In the genomic region with DNA sequence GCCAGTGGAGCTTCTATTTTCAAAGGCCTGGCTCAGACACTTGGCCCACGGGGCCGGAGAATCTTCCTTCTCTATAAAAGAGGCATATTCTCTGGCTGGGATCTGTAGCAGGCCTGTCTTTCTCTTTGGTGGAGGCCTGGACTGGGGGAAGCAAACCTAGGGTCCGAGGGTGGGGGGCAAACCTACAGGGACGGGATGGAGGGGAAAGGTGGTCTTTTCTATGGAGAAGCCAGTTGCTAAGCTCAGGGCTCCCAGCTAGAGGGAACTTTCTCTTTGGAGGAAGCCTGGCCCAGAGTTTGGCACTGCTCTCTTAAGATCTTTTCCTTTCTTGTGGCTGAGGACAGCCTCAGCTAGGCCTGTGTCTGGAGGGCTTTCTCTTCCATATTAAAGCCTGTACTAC, we compare ENCODE assay signal across 8 mouse cellular contexts. TPM values are rescaled to one million over a fixed set of nuclear protein-coding genes. Genes with fewer than 3 reads are reported as not detected.
DNase-seq lines count a peak whose midpoint lies in the region; ATAC-seq and TF ChIP-seq lines count a peak whose summit lies in the region.

No protein-coding gene starts in this region.

- no peaks in the 10 kb centered on the region for H3K36me3 ChIP-seq in heart, embryonic 11.5 days (ENCODE audit: control insufficient read depth, insufficient read depth, low read length)
- no peaks in the 10 kb centered on the region for H3K36me3 ChIP-seq in ES-E14 (ENCODE audit: control insufficient read depth, insufficient read depth, low read length, poor library complexity, severe bottlenecking)
- no peaks in the 10 kb centered on the region for H3K36me3 ChIP-seq in forebrain, postnatal 0 days (ENCODE audit: insufficient read depth)
- no peaks in the 10 kb centered on the region for H3K36me3 ChIP-seq in liver, embryonic 16.5 days (ENCODE audit: control insufficient read depth, insufficient read depth)

- peak overlapping the region; percentile 16; the same call in 1 of the 2 replicates for H3K4me3 ChIP-seq in heart, embryonic 11.5 days (ENCODE audit: low read depth, low read length)
- peak overlapping the region; percentile 25 to 49; a peak in 3 of 4 replicates for H3K4me3 ChIP-seq in ES-E14 (ENCODE audit: insufficient read depth in 1 of 2, low read depth in 1 of 2, low read length in 2 of 2, poor library complexity in 1 of 2, severe bottlenecking in 1 of 2)
- H3K4me3 ChIP-seq in forebrain, postnatal 0 days (ENCODE audit: low read depth, low read length): peak overlapping the region; percentile 47
- peak overlapping the region; percentile 88 for H3K4me3 ChIP-seq in liver, embryonic 16.5 days (ENCODE audit: low read depth, low read length)

- ATAC-seq in heart, embryonic 11.5 days (replicated peaks; ENCODE audit: insufficient number of reproducible peaks, low FRiP score, low TSS enrichment): no peak
- no peak for ATAC-seq in forebrain, postnatal 0 days
- ATAC-seq in liver, embryonic 16.5 days (ENCODE audit: low read depth): no peak

- H3K4me1 ChIP-seq in heart, embryonic 11.5 days (ENCODE audit: control insufficient read depth, insufficient read depth, low read length): peaks cover 10% of the 10 kb centered on the region
- peaks cover 0 to 2% of the 10 kb centered on the region in 2 experiments; a peak in 1 of 4 replicates for H3K4me1 ChIP-seq in ES-E14 (ENCODE audit: control insufficient read depth in 2 of 2, insufficient read depth in 2 of 2, low read length in 2 of 2, poor library complexity in 1 of 2)
- 0 out of 2 replicates have a peak, but pooled peaks cover 12% of the 10 kb centered on the region for H3K4me1 ChIP-seq in forebrain, postnatal 0 days (ENCODE audit: insufficient read depth)
- H3K4me1 ChIP-seq in liver, embryonic 16.5 days (ENCODE audit: control insufficient read depth, low read depth, low read length): peaks cover 36% of the 10 kb centered on the region

- no peak for TF ChIP-seq CTCF in forebrain, postnatal 0 days (IDR thresholded peaks at IDR 0.05; ENCODE audit: low read depth)

- peak overlapping the region; percentile 58 for H3K4me2 ChIP-seq in heart, embryonic 11.5 days
- peak overlapping the region; percentile 39 for H3K4me2 ChIP-seq in forebrain, postnatal 0 days (ENCODE audit: low read depth)
- peak overlapping the region; percentile 56 for H3K4me2 ChIP-seq in liver, embryonic 16.5 days (ENCODE audit: low read depth, low read length)

- no peak overlapping the region for H3K27ac ChIP-seq in heart, embryonic 11.5 days (ENCODE audit: low read depth, low read length)
- no peak overlapping the region for H3K27ac ChIP-seq in ES-E14 (ENCODE audit: insufficient read depth, low read depth, low read length, poor library complexity, severe bottlenecking)
- H3K27ac ChIP-seq in forebrain, postnatal 0 days (ENCODE audit: low read depth, low read length): peak overlapping the region; percentile 11; the same call in 1 of the 2 replicates
- peak overlapping the region; percentile 51; the same call in 1 of the 2 replicates for H3K27ac ChIP-seq in liver, embryonic 16.5 days (ENCODE audit: low read length)

- peak overlapping the region; percentile 61 for H3K9ac ChIP-seq in heart, embryonic 11.5 days (ENCODE audit: low read depth, low read length)
- peak overlapping the region; percentile 41; the same call in 1 of the 2 replicates for H3K9ac ChIP-seq in ES-E14 (ENCODE audit: insufficient read depth, low read depth, low read length, poor library complexity, severe bottlenecking)
- H3K9ac ChIP-seq in forebrain, postnatal 0 days: no peak overlapping the region
- H3K9ac ChIP-seq in liver, embryonic 16.5 days (ENCODE audit: low read depth, low read length): peak overlapping the region; percentile 54

- DNase-seq in heart, adult 18-20 months: no peak
- no peak for DNase-seq in ES-E14 (ENCODE audit: low read depth, low spot score)
- DNase-seq in forebrain, postnatal 0 days: no peak
- no peak for DNase-seq in thymus, postnatal 25 days
- DNase-seq in gastrocnemius, postnatal 10 days: no peak
- DNase-seq in gastrocnemius, postnatal 4 days (ENCODE audit: low spot score in 2 of 2): no peak

- 50% methylated on average over 4 of the region's 4 CpGs for WGBS in heart, embryonic 11.5 days (ENCODE audit: insufficient replicate concordance)
- 42% methylated on average over 4 of the region's 4 CpGs for WGBS in forebrain, postnatal 0 days
- WGBS in liver, embryonic 16.5 days (ENCODE audit: insufficient replicate concordance): 30% methylated on average over 4 of the region's 4 CpGs

- no peaks in the 10 kb centered on the region for H3K27me3 ChIP-seq in heart, embryonic 11.5 days (ENCODE audit: control insufficient read depth, insufficient read depth, low read length)
- no peaks in the 10 kb centered on the region for H3K27me3 ChIP-seq in forebrain, postnatal 0 days (ENCODE audit: insufficient read depth, low read length)
- H3K27me3 ChIP-seq in liver, embryonic 16.5 days (ENCODE audit: control insufficient read depth, insufficient read depth, low read depth, low read length): no peaks in the 10 kb centered on the region

- in situ Hi-C loops in ES-E14 (cut with MboI; ENCODE audit: low sequenced_read_pairs in 2 of 2, unreplicated experiment in 2 of 2): no loop called here

- no peaks in the 10 kb centered on the region for H3K9me3 ChIP-seq in heart, embryonic 11.5 days (replicated peaks; ENCODE audit: control insufficient read depth, low read length)
- H3K9me3 ChIP-seq in ES-E14 (ENCODE audit: control insufficient read depth, insufficient read depth, low read depth, low read length): no peaks in the 10 kb centered on the region
- H3K9me3 ChIP-seq in forebrain, postnatal 0 days (ENCODE audit: low read length): no peaks in the 10 kb centered on the region
- H3K9me3 ChIP-seq in liver, embryonic 16.5 days (replicated peaks; ENCODE audit: control insufficient read depth, low read length): no peaks in the 10 kb centered on the region

TF ChIP-seq in ES-E14, 5 proteins besides CTCF, POLR2A, EP300 and RAD21:
- TF ChIP-seq ZNF384 (IDR thresholded peaks at IDR 0.05; ENCODE audit: low read depth, low read length) (no peak), ZC3H11A (IDR thresholded peaks at IDR 0.05; ENCODE audit: borderline replicate concordance, low read depth, low read length) (no peak), MAFK (IDR thresholded peaks at IDR 0.05; ENCODE audit: insufficient read depth, low read depth, low read length) (no peak), HCFC1 (IDR thresholded peaks at IDR 0.05; ENCODE audit: borderline replicate concordance, insufficient read depth, low read length) (no peak), CHD2 (IDR thresholded peaks at IDR 0.05; ENCODE audit: low read depth, low read length) (no peak)

RNA-seq across cellular contexts. Expression of gene Aplf, which starts 0.7 kb away (rescaled TPM):
- polyA plus RNA-seq in heart, embryonic 11.5 days (2014; fragmentation: Nextera tagmentation; extraction: Ambion mirVana): 9.3 and 10.1 TPM in 2 replicates
- 1 to 10 TPM; 2.2 to 3.0 TPM for total RNA-seq in heart, adult 18-20 months (2021)
- 9.1 and 10.4 TPM in 2 replicates for total RNA-seq in ES-E14 (2012; rRNA removed)
- total RNA-seq in forebrain, postnatal 0 days (2014; rRNA removed): 8.1 and 9.1 TPM in 2 replicates
- 8.8 and 12.0 TPM in 2 replicates for polyA plus RNA-seq in forebrain, postnatal 0 days (2015; fragmentation: Nextera tagmentation; extraction: Ambion mirVana)
- polyA plus RNA-seq in liver, embryonic 16.5 days (2015; fragmentation: Nextera tagmentation; extraction: Ambion mirVana): 13.9 and 15.4 TPM in 2 replicates
- total RNA-seq in gastrocnemius, postnatal 10 days (2021): 1 to 10 TPM; 3.2 to 3.9 TPM
- total RNA-seq in gastrocnemius, postnatal 4 days (2021): 1 to 10 TPM; 5.2 to 6.0 TPM

RNA-seq across cellular contexts. Expression of gene Efcc1, which starts 58.0 kb away (rescaled TPM):
- polyA plus RNA-seq in heart, embryonic 11.5 days (2014; fragmentation: Nextera tagmentation; extraction: Ambion mirVana): 0.25 TPM in 1 of 2 replicates, not detected in the other
- total RNA-seq in heart, adult 18-20 months (2021): 1 to 10 TPM in 1 of 2 experiments, under 1 TPM in 1; 0.94 to 1.3 TPM
- total RNA-seq in ES-E14 (2012; rRNA removed): not detected in 2 replicates
- total RNA-seq in forebrain, postnatal 0 days (2014; rRNA removed): 4.8 and 7.3 TPM in 2 replicates
- polyA plus RNA-seq in forebrain, postnatal 0 days (2015; fragmentation: Nextera tagmentation; extraction: Ambion mirVana): 4.7 and 7.8 TPM in 2 replicates
- 0.18 and 0.23 TPM in 2 replicates for polyA plus RNA-seq in liver, embryonic 16.5 days (2015; fragmentation: Nextera tagmentation; extraction: Ambion mirVana)
- 1 to 10 TPM; 1.9 to 2.7 TPM for total RNA-seq in gastrocnemius, postnatal 10 days (2021)
- total RNA-seq in gastrocnemius, postnatal 4 days (2021): 1 to 10 TPM; 2.7 to 3.4 TPM

Comparison
In these comparisons a context has a peak if more than half of its experiments do, and no peak if none do; other contexts are left out.
1. H3K27ac ChIP-seq: peak in forebrain, postnatal 0 days (single experiment) and liver, embryonic 16.5 days (single experiment); none in heart, embryonic 11.5 days (single experiment) and ES-E14 (single experiment).
2. H3K4me3 ChIP-seq: peak in every context shown above with its lines; median percentile 88 in liver, embryonic 16.5 days; 47 in forebrain, postnatal 0 days; 37 in ES-E14; 16 in heart, embryonic 11.5 days.
3. Peak in every context shown above with its lines, with median percentiles within 50 percentile points of each other: H3K4me2 ChIP-seq.